ENCODE assay signal across 18 mouse cellular contexts in genomic region chr12:73493929-73494530, GRCm38 (mm10). TPM values are rescaled to one million over a fixed set of nuclear protein-coding genes. Genes with fewer than 3 reads are reported as not detected.
DNase-seq lines count a peak whose midpoint lies in the region; ATAC-seq and TF ChIP-seq lines count a peak whose summit lies in the region.
"Had no signal": no experiment of that assay in that cellular context is flagged by ENCODE, and none has a peak within 500 bp of the region (broad histone marks: within the 10 kb centered on the region; RNA-seq: fewer than 3 reads in every experiment).

No protein-coding gene starts in this region.

- 0 out of 2 replicates have a peak, but pooled peaks cover 3% of the 10 kb centered on the region for H3K27me3 ChIP-seq in embryonic facial prominence, embryonic 14.5 days (replicated peaks; ENCODE audit: control insufficient read depth, insufficient read depth, low read length)
- H3K27me3 ChIP-seq in embryonic facial prominence, embryonic 10.5 days (replicated peaks; ENCODE audit: low read depth, poor library complexity, severe bottlenecking), result 0 out of 2 replicates have a peak, but pooled peaks cover 2% of the 10 kb centered on the region
- no peaks in the 10 kb centered on the region for H3K27me3 ChIP-seq in forebrain, postnatal 0 days (ENCODE audit: insufficient read depth, low read length)
- H3K27me3 ChIP-seq: forebrain, embryonic 12.5 days; heart, embryonic 13.5 days had no signal

- ATAC-seq in embryonic facial prominence, embryonic 14.5 days (ENCODE audit: low read depth), result no peak
- ATAC-seq in inflammation-experienced regulatory T-cells, adult 6 months, result peak; percentile 87
- no peak for ATAC-seq in forebrain, postnatal 0 days
- ATAC-seq: intestine, embryonic 16.5 days; liver, postnatal 0 days had no signal

- no peaks in the 10 kb centered on the region for H3K9me3 ChIP-seq in embryonic facial prominence, embryonic 14.5 days (ENCODE audit: control insufficient read depth, low read length)
- no peaks in the 10 kb centered on the region for H3K9me3 ChIP-seq in embryonic facial prominence, embryonic 10.5 days
- H3K9me3 ChIP-seq in forebrain, postnatal 0 days (ENCODE audit: low read length), result no peaks in the 10 kb centered on the region
- H3K9me3 ChIP-seq: forebrain, embryonic 12.5 days had no signal

- no peak for DNase-seq in embryonic facial prominence, embryonic 14.5 days (ENCODE audit: low spot score)
- DNase-seq in embryonic facial prominence, embryonic 10.5 days (ENCODE audit: low spot score), result no peak
- DNase-seq in CD4-positive helper T cell, adult 2 months (ENCODE audit: low read depth, low spot score), result peak; percentile 58
- peak; percentile 24 for DNase-seq in adrenal gland, adult 8-10 months
- DNase-seq in urinary bladder, postnatal 14 days (ENCODE audit: low spot score), result no peak
- no peak for DNase-seq in spleen, adult 12 weeks (ENCODE audit: low spot score)
- no peak for DNase-seq in forebrain, postnatal 0 days
- DNase-seq: cerebellum, postnatal 10 days; heart, adult 11 months; kidney, postnatal 10 days; liver, postnatal 0 days; thymus, adult 2 months had no signal

- no peaks in the 10 kb centered on the region for H3K36me3 ChIP-seq in embryonic facial prominence, embryonic 14.5 days (ENCODE audit: control insufficient read depth, insufficient read depth, low read length)
- no peaks in the 10 kb centered on the region for H3K36me3 ChIP-seq in embryonic facial prominence, embryonic 10.5 days (replicated peaks)
- H3K36me3 ChIP-seq in forebrain, postnatal 0 days (ENCODE audit: insufficient read depth), result no peaks in the 10 kb centered on the region
- H3K36me3 ChIP-seq: forebrain, embryonic 12.5 days; heart, embryonic 13.5 days had no signal

- H3K27ac ChIP-seq in embryonic facial prominence, embryonic 14.5 days (replicated peaks; ENCODE audit: low read depth, low read length), result no peak overlapping the region
- H3K27ac ChIP-seq in embryonic facial prominence, embryonic 10.5 days (replicated peaks), result no peak overlapping the region
- H3K27ac ChIP-seq in forebrain, postnatal 0 days (ENCODE audit: low read depth, low read length), result no peak overlapping the region
- H3K27ac ChIP-seq: forebrain, embryonic 12.5 days; heart, embryonic 13.5 days; hindbrain, embryonic 14.5 days had no signal

- H3K4me2 ChIP-seq in embryonic facial prominence, embryonic 14.5 days (ENCODE audit: low read depth, low read length), result no peak overlapping the region
- no peak overlapping the region for H3K4me2 ChIP-seq in forebrain, postnatal 0 days (ENCODE audit: low read depth)
- H3K4me2 ChIP-seq: forebrain, embryonic 12.5 days; heart, embryonic 13.5 days; hindbrain, embryonic 14.5 days had no signal

- H3K4me1 ChIP-seq in embryonic facial prominence, embryonic 14.5 days (ENCODE audit: control insufficient read depth, insufficient read depth, low read length), result peaks cover 15% of the 10 kb centered on the region; the same call in 1 of the 2 replicates
- H3K4me1 ChIP-seq in embryonic facial prominence, embryonic 10.5 days, result peaks cover 26% of the 10 kb centered on the region
- no peaks in the 10 kb centered on the region for H3K4me1 ChIP-seq in forebrain, postnatal 0 days (ENCODE audit: insufficient read depth)
- H3K4me1 ChIP-seq: forebrain, embryonic 12.5 days; heart, embryonic 13.5 days had no signal

- WGBS in embryonic facial prominence, embryonic 14.5 days, result 77% methylated on average over 16 of the region's 16 CpGs
- WGBS in embryonic facial prominence, embryonic 10.5 days, result 89% methylated on average over 16 of the region's 16 CpGs
- WGBS in forebrain, postnatal 0 days, result 89% methylated on average over 16 of the region's 16 CpGs

- no peak overlapping the region for H3K4me3 ChIP-seq in embryonic facial prominence, embryonic 14.5 days (ENCODE audit: low read depth, low read length)
- H3K4me3 ChIP-seq in embryonic facial prominence, embryonic 10.5 days, result no peak overlapping the region
- no peak overlapping the region for H3K4me3 ChIP-seq in forebrain, postnatal 0 days (ENCODE audit: low read depth, low read length)
- H3K4me3 ChIP-seq: forebrain, embryonic 12.5 days; heart, embryonic 13.5 days had no signal

- no peak for TF ChIP-seq CTCF in forebrain, postnatal 0 days (IDR thresholded peaks at IDR 0.05; ENCODE audit: low read depth)

- H3K9ac ChIP-seq in embryonic facial prominence, embryonic 14.5 days (ENCODE audit: low read depth, low read length), result peak overlapping the region; percentile 14; the same call in 1 of the 2 replicates
- H3K9ac ChIP-seq in forebrain, postnatal 0 days, result no peak overlapping the region
- H3K9ac ChIP-seq: forebrain, embryonic 12.5 days; heart, embryonic 13.5 days; hindbrain, embryonic 14.5 days; liver, postnatal 0 days had no signal

RNA-seq across cellular contexts. Expression of gene Tmem30b, which starts 52.2 kb away (rescaled TPM):
- 15.6 and 16.5 TPM in 2 replicates for polyA plus RNA-seq in embryonic facial prominence, embryonic 14.5 days (2014; fragmentation: Nextera tagmentation; extraction: Ambion mirVana)
- polyA plus RNA-seq in embryonic facial prominence, embryonic 10.5 days (2016; fragmentation: Nextera tagmentation; extraction: Ambion mirVana), result 8.1 and 11.0 TPM in 2 replicates
- under 1 TPM in 1 of 4 experiments, not detected in 3; 0.09 TPM for total RNA-seq in adrenal gland, adult 8-10 months (2022)
- polyA plus RNA-seq in inflammation-experienced regulatory T-cells, adult 6 months (2017; shearing (Covaris generic)), result under 1 TPM in 2 of 3 experiments, not detected in 1; 0.15 to 0.18 TPM
- total RNA-seq in forebrain, postnatal 0 days (2014; rRNA removed), result 0.23 and 0.43 TPM in 2 replicates
- polyA plus RNA-seq in forebrain, postnatal 0 days (2015; fragmentation: Nextera tagmentation; extraction: Ambion mirVana), result 0.23 and 0.34 TPM in 2 replicates
- total RNA-seq: megakaryocyte-erythroid progenitor cell, adult 5-6 weeks had no signal

Comparison
In these comparisons a context has a peak if more than half of its experiments do, and no peak if none do; other contexts are left out.
1. DNase-seq: peak in CD4-positive helper T cell, adult 2 months (single experiment) and adrenal gland, adult 8-10 months (single experiment); none in embryonic facial prominence, embryonic 14.5 days (single experiment), embryonic facial prominence, embryonic 10.5 days (single experiment), urinary bladder, postnatal 14 days (single experiment), spleen, adult 12 weeks (single experiment) and forebrain, postnatal 0 days (single experiment).